12 mouse cellular contexts compared by ENCODE assay signal in genomic region chr10:63156919-63157318, GRCm38 (mm10). TPM values are rescaled to one million over a fixed set of nuclear protein-coding genes. Genes with fewer than 3 reads are reported as not detected.
DNase-seq lines count a peak whose midpoint lies in the region; ATAC-seq and TF ChIP-seq lines count a peak whose summit lies in the region.
"Had no signal": no experiment of that assay in that cellular context is flagged by ENCODE, and none has a peak within 500 bp of the region (broad histone marks: within the 10 kb centered on the region; RNA-seq: fewer than 3 reads in every experiment).

No protein-coding gene starts in this region.

- H3K9me3 ChIP-seq in lung, postnatal 0 days (ENCODE audit: low read length) = no peaks in the 10 kb centered on the region
- H3K9me3 ChIP-seq in neural tube, embryonic 15.5 days (replicated peaks) = no peaks in the 10 kb centered on the region
- H3K9me3 ChIP-seq in forebrain, embryonic 12.5 days = no peaks in the 10 kb centered on the region
- H3K9me3 ChIP-seq: embryonic facial prominence, embryonic 12.5 days; G1E had no signal

- no peak for TF ChIP-seq CTCF in lung, postnatal 0 days (IDR thresholded peaks at IDR 0.05)

- DNase-seq in adrenal gland, postnatal 25 days = peak; percentile 65
- DNase-seq in gastrocnemius, postnatal 14 days = peak; percentile 79
- DNase-seq in kidney, postnatal 36 days = peak; percentile 13 to 31
- DNase-seq in lung, postnatal 0 days (ENCODE audit: low spot score) = peak; percentile 11
- no peak for DNase-seq in cerebellum, adult 11-12 months
- no peak for DNase-seq in urinary bladder, adult 2 months (ENCODE audit: low spot score)

- H3K27me3 ChIP-seq in lung, postnatal 0 days (replicated peaks; ENCODE audit: insufficient read depth, low read length) = no peaks in the 10 kb centered on the region
- H3K27me3 ChIP-seq in neural tube, embryonic 15.5 days (replicated peaks) = no peaks in the 10 kb centered on the region
- H3K27me3 ChIP-seq in forebrain, embryonic 12.5 days = no peaks in the 10 kb centered on the region
- H3K27me3 ChIP-seq: embryonic facial prominence, embryonic 12.5 days had no signal

- intact Hi-C loops in gastrocnemius, postnatal 14 days (cut with DNase I; ENCODE audit: low total_unique reads) = loop anchor here (10.0 kb wide), 1 partner anchor 218 kb away; no protein-coding TSS in a partner anchor

- H3K36me3 ChIP-seq in lung, postnatal 0 days (ENCODE audit: insufficient read depth, low read length) = no peaks in the 10 kb centered on the region
- H3K36me3 ChIP-seq in neural tube, embryonic 15.5 days = no peaks in the 10 kb centered on the region
- H3K36me3 ChIP-seq in forebrain, embryonic 12.5 days (replicated peaks) = no peaks in the 10 kb centered on the region
- H3K36me3 ChIP-seq: embryonic facial prominence, embryonic 12.5 days; G1E had no signal

- no peak overlapping the region for H3K4me3 ChIP-seq in lung, postnatal 0 days (ENCODE audit: low read depth, low read length)
- no peak overlapping the region for H3K4me3 ChIP-seq in neural tube, embryonic 15.5 days (replicated peaks)
- H3K4me3 ChIP-seq in forebrain, embryonic 12.5 days (replicated peaks) = no peak overlapping the region
- H3K4me3 ChIP-seq: embryonic facial prominence, embryonic 12.5 days had no signal

- peak; percentile 38; the same call in 1 of the 2 replicates for ATAC-seq in lung, postnatal 0 days
- no peak for ATAC-seq in neural tube, embryonic 15.5 days (ENCODE audit: low FRiP score)
- no peak for ATAC-seq in forebrain, embryonic 12.5 days (ENCODE audit: low FRiP score)

- no peak overlapping the region for H3K27ac ChIP-seq in lung, postnatal 0 days (ENCODE audit: low read length)
- no peak overlapping the region for H3K27ac ChIP-seq in neural tube, embryonic 15.5 days (replicated peaks)
- no peak overlapping the region for H3K27ac ChIP-seq in forebrain, embryonic 12.5 days
- H3K27ac ChIP-seq: embryonic facial prominence, embryonic 12.5 days had no signal

- H3K9ac ChIP-seq in lung, postnatal 0 days (replicated peaks; ENCODE audit: low read depth) = no peak overlapping the region
- H3K9ac ChIP-seq in neural tube, embryonic 15.5 days (replicated peaks) = no peak overlapping the region
- H3K9ac ChIP-seq in forebrain, embryonic 12.5 days = no peak overlapping the region
- H3K9ac ChIP-seq: embryonic facial prominence, embryonic 12.5 days had no signal

- TF ChIP-seq EP300 in lung, postnatal 0 days (IDR thresholded peaks at IDR 0.05) = no peak

- H3K4me1 ChIP-seq in lung, postnatal 0 days (ENCODE audit: insufficient read depth, low read depth, low read length) = peaks cover 3% of the 10 kb centered on the region; the same call in 1 of the 2 replicates
- no peaks in the 10 kb centered on the region for H3K4me1 ChIP-seq in neural tube, embryonic 15.5 days
- no peaks in the 10 kb centered on the region for H3K4me1 ChIP-seq in forebrain, embryonic 12.5 days
- H3K4me1 ChIP-seq: embryonic facial prominence, embryonic 12.5 days had no signal

- WGBS in lung, postnatal 0 days = 25% methylated on average over 4 of the region's 4 CpGs
- WGBS in neural tube, embryonic 15.5 days = 63% methylated on average over 4 of the region's 4 CpGs
- 80% methylated on average over 4 of the region's 4 CpGs for WGBS in forebrain, embryonic 12.5 days

- H3K4me2 ChIP-seq in lung, postnatal 0 days (replicated peaks; ENCODE audit: low read depth, low read length) = no peak overlapping the region
- no peak overlapping the region for H3K4me2 ChIP-seq in neural tube, embryonic 15.5 days
- H3K4me2 ChIP-seq in forebrain, embryonic 12.5 days = no peak overlapping the region
- H3K4me2 ChIP-seq: embryonic facial prominence, embryonic 12.5 days had no signal

RNA-seq across cellular contexts. Expression of gene Mypn, which starts 46.8 kb away (rescaled TPM):
- total RNA-seq in adrenal gland, postnatal 25 days (2021) = 0.33 and 0.39 TPM in 2 replicates
- total RNA-seq in gastrocnemius, postnatal 14 days (2021) = 100 to 1,000 TPM; 240 to 247 TPM
- 0.16 and 0.18 TPM in 2 replicates for polyA plus RNA-seq in lung, postnatal 0 days (2015; fragmentation: Nextera tagmentation; extraction: Ambion mirVana)
- 1.1 and 1.8 TPM in 2 replicates for polyA plus RNA-seq in neural tube, embryonic 15.5 days (2015; fragmentation: Nextera tagmentation; extraction: Ambion mirVana)
- polyA plus RNA-seq in forebrain, embryonic 12.5 days (2016; fragmentation: Nextera tagmentation; extraction: Ambion mirVana) = not detected in 2 replicates
- polyA plus RNA-seq in urinary bladder, adult 2 months (2012; rRNA removed) = 1.8 and 3.2 TPM in 2 replicates
- total RNA-seq: G1E had no signal
- polyA plus RNA-seq: G1E had no signal

RNA-seq across cellular contexts. Expression of gene Atoh7, which starts 57.5 kb away (rescaled TPM):
- total RNA-seq in adrenal gland, postnatal 25 days (2021) = not detected in 2 replicates
- 1 to 10 TPM in 1 of 2 experiments, under 1 TPM in 1; 0.41 to 1.1 TPM for total RNA-seq in gastrocnemius, postnatal 14 days (2021)
- not detected in 2 replicates for polyA plus RNA-seq in lung, postnatal 0 days (2015; fragmentation: Nextera tagmentation; extraction: Ambion mirVana)
- polyA plus RNA-seq in neural tube, embryonic 15.5 days (2015; fragmentation: Nextera tagmentation; extraction: Ambion mirVana) = 2.7 and 3.8 TPM in 2 replicates
- 0.47 and 0.79 TPM in 2 replicates for polyA plus RNA-seq in forebrain, embryonic 12.5 days (2016; fragmentation: Nextera tagmentation; extraction: Ambion mirVana)
- polyA plus RNA-seq in urinary bladder, adult 2 months (2012; rRNA removed) = 0.06 and 0.07 TPM in 2 replicates
- total RNA-seq: G1E had no signal
- polyA plus RNA-seq: G1E; liver, embryonic 16.5 days; stomach, embryonic 16.5 days had no signal

Comparison
In these comparisons a context has a peak if more than half of its experiments do, and no peak if none do; other contexts are left out.
1. DNase-seq: peak in adrenal gland, postnatal 25 days (single experiment), gastrocnemius, postnatal 14 days (single experiment), kidney, postnatal 36 days (2 of 2) and lung, postnatal 0 days (single experiment); none in cerebellum, adult 11-12 months (single experiment) and urinary bladder, adult 2 months (single experiment).